Mouse (Mus musculus): ENCODE data around the gene Phf12.
"Not testable (repeated sequence)": the region's sequence is repeated elsewhere in the genome, so short reads cannot be mapped to it uniquely, and the experiment has no call there.

The Phf12 gene

DNA sequence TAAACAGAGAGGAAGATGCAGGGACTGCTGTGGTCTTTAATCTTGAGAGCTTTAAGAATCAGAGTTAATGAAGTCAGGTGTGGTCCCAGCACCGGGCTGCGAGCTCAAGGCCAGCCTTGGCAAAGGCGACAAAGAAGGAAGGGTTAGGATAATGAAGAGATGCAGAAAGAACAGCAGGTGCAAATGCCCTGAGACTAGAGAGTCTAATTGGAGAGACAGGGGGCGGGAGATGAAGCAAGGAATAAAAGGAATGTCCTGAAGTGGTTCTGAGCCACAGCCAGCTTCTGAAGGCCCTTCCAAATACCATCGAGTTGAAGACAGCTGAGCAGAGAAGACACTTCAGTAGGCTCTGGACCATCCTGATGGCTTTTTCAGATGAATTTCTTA lies 50.2 kb downstream of the Phf12 start:
- DNase-seq, result no peak

DNA sequence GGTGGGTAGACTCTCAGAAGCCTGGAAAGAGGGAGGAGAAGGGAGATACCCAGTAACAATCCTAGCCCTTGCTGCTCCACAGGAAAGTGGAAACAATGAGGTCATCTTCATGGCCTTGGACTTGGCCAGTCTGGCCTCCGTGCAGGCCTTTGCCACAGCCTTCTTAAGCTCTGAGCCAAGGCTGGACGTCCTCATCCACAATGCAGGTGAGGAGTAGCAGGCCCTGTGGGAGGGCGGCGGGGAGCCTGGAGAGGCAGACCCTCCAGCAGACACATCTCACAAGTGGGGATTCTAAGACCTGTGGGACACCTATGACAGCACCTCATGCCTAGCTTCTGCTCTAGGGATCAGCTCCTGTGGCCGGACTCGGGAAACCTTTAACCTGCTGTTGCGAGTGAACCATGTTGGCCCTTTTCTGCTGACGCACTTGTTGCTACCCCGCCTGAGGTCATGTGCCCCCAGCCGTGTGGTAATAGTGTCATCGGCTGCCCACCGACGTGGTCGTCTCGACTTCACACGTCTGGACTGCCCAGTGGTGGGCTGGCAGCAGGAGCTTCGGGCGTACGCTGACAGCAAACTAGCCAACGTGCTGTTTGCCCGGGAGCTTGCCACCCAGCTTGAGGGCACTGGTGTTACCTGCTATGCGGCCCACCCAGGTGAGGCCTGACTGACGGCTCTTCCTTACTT lies 51.5 kb downstream of the Phf12 start:
- DNase-seq, result no peak

GRCm38 (mm10) chr11:78036791-78037190 lies 54.2 kb downstream of the Phf12 start:
- DNase-seq, result no peak

DNA sequence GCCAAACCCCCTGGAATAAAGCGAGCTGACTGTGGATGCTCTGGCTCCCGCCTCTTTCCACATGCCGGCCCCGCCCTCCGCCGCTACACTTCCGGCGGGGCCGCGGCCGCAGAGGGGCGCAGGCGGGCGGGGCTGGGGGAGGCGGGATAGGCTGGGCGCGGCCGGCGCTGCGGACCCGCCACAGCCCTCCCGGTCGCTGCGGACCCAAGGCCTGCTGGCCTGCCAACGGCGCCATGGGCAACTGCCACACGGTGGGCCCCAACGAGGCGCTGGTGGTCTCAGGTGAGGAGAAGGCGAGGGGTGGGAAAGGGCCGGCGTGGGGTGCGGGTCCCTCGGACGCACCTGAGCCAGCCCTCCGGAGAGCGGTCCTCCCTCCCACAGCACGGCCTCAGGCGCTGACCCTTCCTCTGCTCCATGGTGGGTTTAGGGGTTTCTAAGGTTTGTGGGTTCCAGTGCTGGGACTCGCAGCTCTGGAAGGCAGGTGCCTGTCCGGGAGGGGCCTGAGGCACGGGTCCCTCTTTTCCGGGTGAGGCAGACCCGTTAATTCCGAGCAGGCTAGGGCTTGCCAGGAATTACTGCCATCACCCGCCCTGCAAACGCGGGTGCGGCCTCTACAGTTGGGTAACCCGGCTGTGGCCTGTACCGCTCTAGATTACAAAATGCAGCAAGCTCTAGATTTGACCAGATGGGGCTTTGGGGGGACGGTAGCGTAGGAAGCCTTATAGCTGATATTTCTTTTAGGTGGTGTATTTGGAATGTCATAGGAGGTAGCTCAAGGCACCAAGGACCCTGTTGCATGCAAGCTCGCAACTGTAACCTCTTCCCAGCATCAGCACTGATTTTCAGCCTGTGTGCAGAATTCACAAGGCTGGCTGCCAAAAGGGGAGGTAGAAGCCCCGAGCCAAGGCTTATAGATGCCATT lies 55.5 kb downstream of the Phf12 start, which contains the start of gene Flot2:
Flot2 (plus strand) TSS at position 101 of the 922 bp plus-strand sequence.
- DNase-seq, result peak; percentile 61 to 71

GRCm38 (mm10) chr11:78040878-78041277 lies 58.3 kb downstream of the Phf12 start:
- no peak for DNase-seq

DNA sequence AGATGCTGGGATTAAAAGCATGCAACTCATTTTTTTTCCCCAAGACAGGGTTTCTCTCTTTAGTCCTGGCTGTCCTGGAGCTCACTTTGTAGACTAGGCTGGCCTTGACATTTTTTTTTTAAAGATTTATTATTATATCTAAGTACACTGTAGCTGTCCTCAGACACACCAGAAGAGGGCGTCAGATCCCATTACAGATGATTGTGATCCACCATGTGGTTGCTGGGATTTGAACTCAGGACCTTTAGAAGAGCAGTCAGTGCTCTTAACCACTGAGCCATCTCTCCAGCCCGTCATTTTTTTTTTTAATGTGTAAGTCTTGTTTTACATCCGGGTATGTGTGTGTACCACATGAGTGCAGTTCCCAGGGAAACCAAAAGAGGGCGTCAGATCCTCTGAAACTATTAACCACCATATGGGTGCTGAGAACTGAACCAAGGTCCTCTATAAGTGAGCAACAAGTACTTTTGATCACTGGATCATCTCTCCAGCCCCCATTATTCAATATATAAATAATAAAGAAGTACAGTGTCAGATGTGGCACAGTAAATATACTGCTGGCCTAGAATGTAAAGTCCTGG lies 59.8 kb downstream of the Phf12 start:
- not testable (repeated sequence) for DNase-seq

GRCm38 (mm10) chr11:78044758-78045251 lies 62.3 kb downstream of the Phf12 start:
- peak; percentile 89 to 92 for DNase-seq

GRCm38 (mm10) chr11:78048637-78049036 lies 66.1 kb downstream of the Phf12 start:
- not testable (repeated sequence) for DNase-seq

- DNase-seq, result no peak
These were observed 70.5 kb downstream of the Phf12 start for GRCm38 (mm10) chr11:78053078-78053477.

DNA sequence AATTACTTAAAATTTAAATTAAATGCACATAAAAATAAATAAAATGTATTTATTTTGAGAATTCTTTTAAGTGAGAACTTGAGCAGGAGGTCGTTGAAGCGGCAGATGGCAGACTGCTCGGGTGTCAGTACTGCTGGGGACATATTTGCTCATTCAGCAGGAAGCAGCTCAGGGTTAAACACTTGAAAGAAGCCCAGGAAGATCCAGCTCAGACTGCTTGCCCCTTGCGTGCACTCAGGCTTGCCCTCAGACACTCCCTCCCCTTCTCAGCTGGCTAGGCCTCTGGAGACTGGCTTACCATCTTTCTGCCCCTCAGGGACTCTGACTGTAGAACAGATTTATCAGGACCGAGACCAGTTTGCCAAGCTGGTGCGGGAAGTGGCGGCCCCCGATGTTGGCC lies 74.4 kb downstream of the Phf12 start:
- no peak for DNase-seq

GRCm38 (mm10) chr11:78059833-78060757 lies 77.5 kb downstream of the Phf12 start:
- DNase-seq, result peak; percentile 58 to 65

GRCm38 (mm10) chr11:78062563-78062962 lies 80.0 kb downstream of the Phf12 start:
- DNase-seq, result no peak

DNA sequence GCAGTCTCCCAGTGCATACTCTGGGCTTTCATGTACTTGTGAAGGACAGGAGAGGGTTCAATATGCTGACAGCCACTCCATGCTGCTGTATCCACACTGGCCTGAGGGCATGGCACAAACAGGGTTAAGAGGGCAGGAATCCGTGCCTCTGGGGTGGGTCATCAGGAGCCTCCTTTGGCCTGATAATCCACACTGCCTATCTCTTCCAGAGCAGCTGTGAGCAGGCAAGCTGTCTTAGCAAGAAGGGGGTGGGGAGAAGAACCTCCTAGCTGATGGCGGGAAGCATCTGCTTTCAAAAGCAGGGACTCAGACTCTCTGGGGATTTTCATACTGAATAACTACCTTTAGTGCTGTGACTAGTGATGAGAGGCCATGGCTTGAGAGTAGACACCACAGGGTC lies 83.4 kb downstream of the Phf12 start:
- DNase-seq, result no peak

GRCm38 (mm10) chr11:78066641-78067040 lies 84.1 kb downstream of the Phf12 start:
- no peak for DNase-seq

- DNase-seq, result no peak
These were observed 85.0 kb downstream of the Phf12 start for GRCm38 (mm10) chr11:78067566-78067965.

- no peak for DNase-seq
These were observed 86.6 kb downstream of the Phf12 start for GRCm38 (mm10) chr11:78069130-78069529.

DNA sequence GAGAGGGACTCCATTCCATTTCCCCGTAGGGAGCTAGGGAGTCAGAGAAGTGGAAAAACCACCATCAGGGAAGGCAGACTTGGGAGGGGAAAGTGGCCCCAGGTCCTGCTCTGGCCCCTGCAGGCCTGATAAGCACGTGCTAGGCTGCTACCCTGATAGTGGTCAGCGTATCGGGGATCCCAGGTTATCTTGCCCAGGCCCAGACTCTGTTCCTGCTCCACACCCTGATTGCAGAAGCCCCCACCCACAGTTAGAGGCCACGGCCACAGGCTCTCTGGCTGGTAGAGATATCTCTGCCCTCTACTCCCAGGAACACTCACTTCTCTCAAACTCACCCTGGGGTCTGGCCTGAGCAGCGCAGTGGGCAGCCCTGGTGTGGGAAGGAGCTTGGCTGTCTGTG lies 87.1 kb downstream of the Phf12 start:
- no peak for DNase-seq

DNA sequence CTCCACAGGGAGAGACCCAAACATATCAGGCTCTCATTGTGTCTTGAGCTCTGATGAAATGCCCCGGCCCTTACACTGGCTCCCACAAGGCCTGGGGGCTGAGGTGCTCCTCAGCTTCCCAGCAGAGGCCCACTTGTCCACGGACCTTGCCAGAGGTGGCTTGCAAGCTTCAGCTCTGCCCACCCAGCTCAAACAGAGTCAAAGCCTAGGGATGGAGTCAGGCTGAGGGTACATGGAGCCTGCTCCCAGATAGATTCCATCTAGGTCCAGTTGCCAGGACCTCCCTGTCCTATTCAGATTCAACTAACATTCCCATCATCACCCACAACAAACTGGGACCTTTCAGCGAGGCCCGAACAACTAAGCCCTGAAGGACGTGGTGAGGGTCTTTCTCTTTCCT lies 89.4 kb downstream of the Phf12 start:
- DNase-seq, result no peak

DNA sequence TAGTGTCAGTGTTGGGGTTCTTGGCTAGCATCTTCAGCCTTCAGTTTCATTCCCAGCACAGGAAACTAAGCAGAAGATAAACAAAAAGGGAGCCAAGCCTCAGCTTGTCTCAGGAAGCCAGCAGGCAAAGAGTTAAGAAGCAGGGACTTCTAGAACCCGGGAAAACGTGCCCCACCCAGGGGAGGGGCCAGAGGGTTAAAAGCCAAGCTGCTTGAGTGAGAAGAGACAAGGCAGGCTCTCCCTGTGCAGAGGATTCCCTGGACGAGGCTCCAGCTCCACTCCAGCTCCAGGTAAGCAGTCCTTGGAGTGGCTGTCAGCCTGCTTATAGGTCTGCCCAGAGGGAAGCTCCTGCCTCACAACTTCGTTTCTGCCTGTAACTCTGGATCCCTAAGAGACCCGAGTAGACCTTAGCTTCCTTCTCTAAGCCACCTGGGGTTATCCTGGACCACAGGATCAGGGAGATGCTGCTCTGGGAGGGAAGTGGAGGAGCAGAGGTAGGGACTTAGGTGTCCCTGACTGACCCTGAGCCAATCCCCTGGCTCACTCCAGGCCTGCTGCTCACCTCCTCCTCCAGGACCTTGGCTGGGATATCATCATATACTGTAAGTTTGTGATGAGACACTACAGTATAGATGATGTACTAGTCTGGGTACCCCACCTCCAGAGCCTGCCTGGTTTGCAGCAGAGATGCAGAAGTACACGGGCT lies 90.0 kb downstream of the Phf12 start:
- DNase-seq, result no peak

- no peak for DNase-seq
These were observed 91.2 kb downstream of the Phf12 start for GRCm38 (mm10) chr11:78073577-78074276.

- no peak for DNase-seq
These were observed 91.7 kb downstream of the Phf12 start for GRCm38 (mm10) chr11:78074277-78074652.

Measured in cerebellum, adult 18-20 months (tissue).